Mouse (Mus musculus) liver, embryonic 13.5 days (tissue): Measurements from ENCODE around the gene Nrp1. TPM values are rescaled to one million over a fixed set of nuclear protein-coding genes. Genes with fewer than 3 reads are reported as not detected.

Experiments used
- ATAC-seq: fragments of 200-750 bp; cut with Nextera tagmentation; 2 replicates; pipeline ENCODE4 v1.8.0; 2017; ENCODE audit warnings: low read depth, mild to moderate bottlenecking, moderate number of reproducible peaks, moderate library complexity
- DNase-seq: peaks from one replicate; pipeline ENCODE4 v3.0.0; 2022
- H3K27ac ChIP-seq: fragments of 300-500 bp; sonication (generic); 2 replicates; pipeline ENCODE4 v1.5.1; 2015; ENCODE audit warnings: moderate library complexity, mild to moderate bottlenecking, inconsistent platforms
- H3K27me3 ChIP-seq: fragments of 300-500 bp; sonication (generic); 2 replicates; pipeline ENCODE4 v1.6.1; 2015; ENCODE audit warnings: mild to moderate bottlenecking, inconsistent platforms
- H3K36me3 ChIP-seq: fragments of 300-500 bp; sonication (generic); 2 replicates; pipeline ENCODE4 v1.6.1; 2015; ENCODE audit warnings: mild to moderate bottlenecking, inconsistent platforms
- H3K4me1 ChIP-seq: fragments of 300-500 bp; sonication (generic); replicated peaks from 2 replicates; pipeline ENCODE4 v1.6.1; 2015; ENCODE audit warnings: inconsistent platforms
- H3K4me2 ChIP-seq: fragments of 300-500 bp; sonication (generic); 2 replicates; pipeline ENCODE4 v1.6.1; 2015; ENCODE audit warnings: inconsistent platforms, mild to moderate bottlenecking, moderate library complexity
- H3K4me3 ChIP-seq: fragments of 300-500 bp; sonication (generic); replicated peaks from 2 replicates; pipeline ENCODE4 v1.5.1; 2015; ENCODE audit warnings: mild to moderate bottlenecking, inconsistent platforms
- H3K9ac ChIP-seq: fragments of 300-500 bp; sonication (generic); 2 replicates; pipeline ENCODE4 v1.6.1; 2015; ENCODE audit warnings: mild to moderate bottlenecking, inconsistent platforms
- H3K9me3 ChIP-seq: fragments of 300-500 bp; sonication (generic); replicated peaks from 2 replicates; pipeline ENCODE4 v1.6.1; 2016; ENCODE audit warnings: inconsistent platforms
- WGBS: fragments of 180-500 bp; shearing (Covaris S2); methylation state at CpG from one replicate; pipeline ENCODE4 v1.1.7; 2015; ENCODE audit not compliant: insufficient replicate concordance; 5-methylcytosine and 5-hydroxymethylcytosine counted together
- polyA plus RNA-seq: library from polyadenylated mRNA; unstranded; fragments of >200 nt; fragmentation: Nextera tagmentation; extraction: Ambion mirVana; gene quantifications from 2 replicates; pipeline ENCODE4 v1.2.1, GENCODE M21; 2015

Gene Nrp1
- polyA plus RNA-seq, 1 experiment from 2014 or later, result 14.7 TPM

- Histone ChIP-seq H3K9me3 (no peaks in the 10 kb centered on the region), H3K4me3 (no peak overlapping the region), H3K4me1 (no peaks in the 10 kb centered on the region), H3K4me2 (no peak overlapping the region), H3K27ac (no peak overlapping the region), H3K36me3 (no peaks in the 10 kb centered on the region), H3K9ac (no peak overlapping the region), H3K27me3 (no peaks in the 10 kb centered on the region)
- WGBS, result 62% methylated on average over 3 of the region's 3 CpGs
- no peak for ATAC-seq
- DNase-seq, result no peak
These were observed 158.5 kb downstream of the Nrp1 start for GRCm38 (mm10) chr8:128516846-128517446.

DNA sequence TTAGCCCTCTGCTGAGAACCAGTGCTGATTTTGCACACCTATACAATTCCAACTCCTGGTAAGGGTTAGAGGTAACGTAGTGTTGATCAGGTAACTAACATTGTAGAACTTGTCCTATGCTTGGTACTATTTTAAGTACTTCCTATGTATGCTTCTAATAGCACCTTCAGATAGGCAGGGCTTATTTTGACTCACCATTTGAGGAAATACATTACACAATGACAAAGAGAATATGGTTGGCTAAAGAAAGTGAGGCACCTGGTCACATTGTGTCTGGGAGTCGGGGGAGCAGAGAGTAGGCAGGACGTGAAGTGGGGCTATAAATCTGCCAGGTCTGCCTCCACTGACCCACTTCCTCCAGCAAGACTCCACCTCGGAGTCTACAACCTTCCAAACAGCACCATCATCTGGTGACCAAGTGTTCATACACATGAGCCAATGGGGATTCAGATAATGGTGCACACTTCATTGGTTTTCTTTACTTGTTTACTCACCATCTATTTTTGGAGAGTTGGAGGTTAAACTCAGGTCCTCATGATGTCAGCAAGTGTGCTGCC, 159.2 kb downstream of the Nrp1 start:
- Histone ChIP-seq H3K27ac (no peak overlapping the region), H3K4me3 (no peak overlapping the region), H3K9me3 (no peaks in the 10 kb centered on the region), H3K36me3 (no peaks in the 10 kb centered on the region), H3K27me3 (no peaks in the 10 kb centered on the region), H3K9ac (no peak overlapping the region), H3K4me2 (no peak overlapping the region), H3K4me1 (no peaks in the 10 kb centered on the region)
- WGBS, result 24% methylated on average over 4 of the region's 4 CpGs
- no peak for ATAC-seq
- DNase-seq, result no peak

DNA sequence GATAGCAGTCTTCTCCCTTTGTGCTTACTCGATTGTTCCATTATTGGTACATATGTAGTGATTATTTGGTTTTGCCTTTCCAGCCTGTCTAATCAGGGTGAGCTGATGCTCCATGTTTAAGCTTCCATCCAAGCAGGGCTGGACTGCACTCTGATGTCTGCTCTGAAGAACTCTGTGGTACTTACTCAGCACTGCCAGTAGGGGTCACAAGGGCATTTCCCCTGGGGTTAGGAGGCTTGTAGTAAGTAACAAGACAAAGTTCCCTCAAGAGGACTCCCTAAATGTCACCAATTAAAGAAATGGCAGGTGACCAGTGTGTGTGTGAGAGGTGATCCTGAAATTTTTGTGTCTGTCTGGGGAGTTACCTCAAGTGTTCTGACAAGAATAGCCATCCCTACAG, 161.0 kb downstream of the Nrp1 start:
- H3K4me1 ChIP-seq, result no peaks in the 10 kb centered on the region
- no peak overlapping the region for H3K27ac ChIP-seq
- no peak overlapping the region for H3K4me2 ChIP-seq
- WGBS, result 45% methylated on average over 1 of the region's 1 CpGs
- H3K27me3 ChIP-seq, result no peaks in the 10 kb centered on the region
- H3K9ac ChIP-seq, result no peak overlapping the region
- DNase-seq (peak; percentile 2), ATAC-seq (no peak)
- H3K4me3 ChIP-seq, result no peak overlapping the region
- H3K36me3 ChIP-seq, result no peaks in the 10 kb centered on the region
- H3K9me3 ChIP-seq, result no peaks in the 10 kb centered on the region

DNA sequence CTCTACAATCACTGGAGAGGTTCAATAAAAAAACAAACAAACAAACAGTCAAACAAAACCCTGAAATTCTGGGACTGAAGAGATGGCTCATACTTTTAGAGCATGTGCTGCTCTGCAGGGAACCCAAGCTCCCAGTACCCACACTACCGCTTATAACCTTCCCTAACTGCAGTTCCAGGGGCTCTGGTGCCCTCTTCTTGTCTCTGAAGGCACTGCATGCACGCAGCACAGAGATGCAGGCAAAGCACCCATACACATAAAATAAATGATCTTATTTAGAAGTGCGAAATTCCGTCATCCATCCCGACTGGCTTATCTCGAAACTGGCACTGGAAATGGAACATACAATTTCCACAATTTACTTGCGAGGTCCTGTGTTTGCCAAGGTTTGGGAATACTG, 165.4 kb downstream of the Nrp1 start:
- H3K9ac ChIP-seq, result no peak overlapping the region
- no peaks in the 10 kb centered on the region for H3K36me3 ChIP-seq
- H3K27me3 ChIP-seq, result no peaks in the 10 kb centered on the region
- no peaks in the 10 kb centered on the region for H3K4me1 ChIP-seq
- H3K27ac ChIP-seq, result no peak overlapping the region
- H3K4me2 ChIP-seq, result no peak overlapping the region
- no peak overlapping the region for H3K4me3 ChIP-seq
- WGBS, result 52% methylated on average over 7 of the region's 7 CpGs
- no peaks in the 10 kb centered on the region for H3K9me3 ChIP-seq
- DNase-seq (no peak), ATAC-seq (no peak)

- no peak overlapping the region for H3K4me3 ChIP-seq
- no peaks in the 10 kb centered on the region for H3K4me1 ChIP-seq
- no peaks in the 10 kb centered on the region for H3K27me3 ChIP-seq
- no peak for DNase-seq
- H3K4me2 ChIP-seq, result no peak overlapping the region
- 28% methylated on average over 1 of the region's 1 CpGs for WGBS
- ATAC-seq, result no peak
- no peak overlapping the region for H3K9ac ChIP-seq
- H3K9me3 ChIP-seq, result no peaks in the 10 kb centered on the region
- no peak overlapping the region for H3K27ac ChIP-seq
- H3K36me3 ChIP-seq, result no peaks in the 10 kb centered on the region
These were observed 167.5 kb downstream of the Nrp1 start for GRCm38 (mm10) chr8:128525912-128526311.

DNA sequence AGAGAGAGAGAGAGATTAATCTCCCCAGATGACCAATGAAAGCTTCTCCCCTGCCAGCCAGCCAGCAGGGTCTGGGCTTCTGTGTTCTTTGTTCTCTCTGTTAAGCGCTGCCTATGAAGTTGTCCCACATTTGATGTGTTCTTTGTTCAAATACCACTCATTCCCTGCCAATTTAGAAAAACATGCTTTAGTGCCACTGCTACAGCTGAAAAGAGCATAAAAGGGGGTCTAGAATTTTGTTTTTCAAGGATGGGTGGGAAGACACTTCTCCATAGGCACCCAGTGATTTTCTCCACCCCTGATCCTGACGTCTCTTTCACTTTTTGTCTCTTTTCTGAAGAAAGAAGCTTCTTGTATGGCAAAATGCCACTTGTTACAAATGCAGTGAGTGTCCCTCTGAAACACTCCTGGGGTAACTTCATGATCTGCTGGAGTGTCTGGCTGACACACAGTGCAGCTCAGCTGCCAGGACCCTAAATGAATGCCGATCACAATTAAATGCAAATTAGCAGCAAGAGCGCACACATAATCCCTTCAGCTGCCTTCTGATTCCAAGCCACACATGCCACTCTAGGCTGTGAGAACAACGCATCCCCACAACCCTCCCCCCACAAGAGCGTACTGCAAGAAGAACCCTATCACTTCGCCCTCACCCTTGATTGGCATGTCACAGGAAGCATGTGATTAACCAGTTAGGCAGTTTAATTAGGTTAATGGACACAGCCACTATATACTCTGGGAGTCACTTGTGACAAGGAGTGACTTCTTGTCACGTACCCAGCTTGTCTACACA, 170.4 kb downstream of the Nrp1 start:
- Histone ChIP-seq H3K9ac (no peak overlapping the region), H3K9me3 (no peaks in the 10 kb centered on the region), H3K36me3 (no peaks in the 10 kb centered on the region), H3K4me3 (no peak overlapping the region), H3K4me1 (no peaks in the 10 kb centered on the region), H3K27me3 (no peaks in the 10 kb centered on the region), H3K4me2 (no peak overlapping the region), H3K27ac (no peak overlapping the region)
- WGBS, result 54% methylated on average over 8 of the region's 8 CpGs
- ATAC-seq (no peak), DNase-seq (no peak)

DNA sequence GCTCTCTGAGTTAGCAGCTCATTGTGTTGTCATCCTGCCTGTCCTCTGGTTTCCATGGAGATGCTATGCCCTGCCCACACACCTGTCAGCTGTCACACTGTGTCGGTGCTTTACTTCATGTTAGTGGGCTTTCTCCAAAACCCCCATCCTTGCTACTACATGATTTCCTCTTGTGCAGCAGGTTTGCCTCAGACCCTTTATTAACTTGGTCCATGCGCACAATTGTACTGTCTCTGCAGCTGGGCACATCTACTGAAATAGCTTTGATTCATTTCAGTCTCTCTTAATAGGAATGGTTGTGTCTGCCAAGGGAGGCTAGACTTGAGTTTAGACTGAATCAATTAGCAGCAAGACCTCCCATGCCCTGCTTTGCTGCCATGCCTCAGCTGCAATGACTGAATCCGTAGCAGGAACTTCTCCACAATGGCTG, 176.1 kb downstream of the Nrp1 start:
- no peaks in the 10 kb centered on the region for H3K9me3 ChIP-seq
- no peak overlapping the region for H3K4me3 ChIP-seq
- no peaks in the 10 kb centered on the region for H3K36me3 ChIP-seq
- H3K9ac ChIP-seq, result no peak overlapping the region
- WGBS, result 49% methylated on average over 3 of the region's 3 CpGs
- H3K4me2 ChIP-seq, result no peak overlapping the region
- no peak overlapping the region for H3K27ac ChIP-seq
- no peaks in the 10 kb centered on the region for H3K27me3 ChIP-seq
- DNase-seq (no peak), ATAC-seq (no peak)
- H3K4me1 ChIP-seq, result no peaks in the 10 kb centered on the region

- no peak for DNase-seq
- no peak overlapping the region for H3K9ac ChIP-seq
These were observed 177.3 kb downstream of the Nrp1 start for GRCm38 (mm10) chr8:128535685-128536084.

DNA sequence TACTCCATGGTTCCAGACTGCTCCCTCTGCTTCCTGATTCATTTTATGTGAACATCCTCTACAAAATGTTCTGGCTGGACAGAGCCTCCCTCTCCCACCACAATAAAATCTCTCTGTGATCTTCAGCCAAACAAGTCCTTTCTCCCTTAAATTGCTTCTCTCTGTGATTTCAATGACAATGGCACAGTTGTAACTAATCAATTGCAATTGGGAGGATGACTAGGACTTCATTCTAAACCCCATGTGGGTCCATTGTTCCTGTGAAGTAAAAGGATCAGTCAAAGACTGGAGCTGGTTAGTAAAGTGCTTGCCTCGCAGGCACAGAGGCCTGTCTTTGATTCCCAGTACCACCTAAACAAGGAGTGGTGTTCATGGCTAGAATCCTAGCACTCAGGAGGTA, 180.0 kb downstream of the Nrp1 start:
- Histone ChIP-seq H3K36me3 (no peaks in the 10 kb centered on the region), H3K27me3 (no peaks in the 10 kb centered on the region), H3K9ac (no peak overlapping the region), H3K9me3 (no peaks in the 10 kb centered on the region), H3K4me1 (no peaks in the 10 kb centered on the region), H3K4me2 (no peak overlapping the region), H3K27ac (no peak overlapping the region), H3K4me3 (no peak overlapping the region)
- DNase-seq (no peak), ATAC-seq (no peak)
- 33% methylated on average over 1 of the region's 1 CpGs for WGBS

More at GRCm38 (mm10) chr8:128535685-128536084, 177.3 kb downstream of the Nrp1 start:
- ATAC-seq, result no peak
- no peaks in the 10 kb centered on the region for H3K9me3 ChIP-seq
- no peak overlapping the region for H3K4me2 ChIP-seq
- no peaks in the 10 kb centered on the region for H3K27me3 ChIP-seq
- no peak overlapping the region for H3K27ac ChIP-seq
- no peaks in the 10 kb centered on the region for H3K4me1 ChIP-seq
- H3K4me3 ChIP-seq, result no peak overlapping the region
- H3K36me3 ChIP-seq, result no peaks in the 10 kb centered on the region

DNA sequence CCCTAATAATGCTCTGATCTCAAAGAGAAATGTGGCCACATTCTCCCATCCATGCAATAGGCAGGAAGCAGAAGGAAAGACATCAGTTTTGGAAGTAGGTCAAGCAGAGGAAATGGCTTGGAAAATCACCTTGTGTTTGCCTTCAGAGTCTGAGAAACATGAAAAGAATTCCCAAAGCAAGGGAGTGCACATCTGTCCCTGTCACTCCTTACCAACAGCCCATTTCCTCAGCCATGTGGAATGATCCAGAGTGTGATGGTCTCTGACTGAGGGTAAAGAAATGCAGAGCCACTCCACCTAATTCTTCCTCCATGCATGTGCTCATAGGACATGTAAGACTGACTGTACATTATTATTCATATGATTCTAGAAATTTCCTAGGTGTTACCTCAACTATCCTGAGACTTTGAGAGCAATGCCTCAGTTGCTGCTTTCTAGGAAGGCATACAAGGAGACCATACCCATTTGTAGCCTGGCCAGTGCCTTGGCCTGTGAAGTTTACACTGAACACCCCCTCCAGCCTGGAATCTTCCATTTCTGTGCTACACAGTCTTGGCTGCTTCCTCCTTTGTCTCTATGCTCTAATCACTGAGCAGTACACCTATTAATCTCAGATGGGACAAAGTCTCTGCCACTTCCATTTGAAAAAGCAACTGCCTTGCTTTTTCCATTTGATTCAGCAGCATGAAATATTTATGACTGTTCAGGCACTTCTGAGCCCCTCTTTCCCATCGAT, 183.1 kb downstream of the Nrp1 start:
- Histone ChIP-seq H3K4me3 (no peak overlapping the region), H3K9me3 (no peaks in the 10 kb centered on the region), H3K4me1 (no peaks in the 10 kb centered on the region), H3K27me3 (no peaks in the 10 kb centered on the region), H3K27ac (no peak overlapping the region), H3K4me2 (no peak overlapping the region), H3K9ac (no peak overlapping the region), H3K36me3 (no peaks in the 10 kb centered on the region)
- ATAC-seq (no peak), DNase-seq (no peak)
- 45% methylated on average over 1 of the region's 1 CpGs for WGBS

DNA sequence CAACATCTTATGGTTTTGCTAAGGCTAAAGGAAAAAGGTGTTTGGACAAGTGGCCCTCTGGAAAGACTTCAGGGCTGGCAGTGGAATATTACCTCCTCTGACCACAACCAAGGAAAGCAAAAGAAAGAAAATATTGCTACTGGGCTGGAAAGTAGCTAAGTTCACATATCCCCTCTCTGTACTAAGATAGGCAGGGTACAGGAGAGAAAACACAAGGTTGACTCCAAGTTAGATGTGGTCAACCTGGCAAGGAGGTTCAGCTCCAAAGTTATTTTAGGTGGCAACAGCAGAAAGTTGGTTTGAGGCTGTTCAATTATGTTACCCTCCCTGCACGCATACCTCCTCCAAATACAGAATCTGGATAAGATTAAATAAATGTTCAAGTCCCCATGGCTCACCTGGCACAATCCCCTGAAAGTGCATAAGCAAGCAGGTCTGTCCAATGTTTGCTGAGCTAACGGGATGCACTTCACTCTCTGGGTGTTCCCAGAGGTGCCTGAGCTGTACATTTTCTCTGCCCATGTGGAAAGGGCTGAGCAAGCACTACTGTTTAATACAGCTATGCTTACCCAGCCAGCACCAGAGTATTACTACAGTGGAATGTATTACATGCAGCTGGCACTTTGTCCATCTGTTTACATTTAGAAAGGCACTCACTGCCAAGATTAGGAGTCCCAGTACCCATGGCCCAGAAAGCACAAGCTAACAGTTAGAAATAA, 185.9 kb downstream of the Nrp1 start:
- Histone ChIP-seq H3K4me2 (no peak overlapping the region), H3K9me3 (no peaks in the 10 kb centered on the region), H3K4me1 (no peaks in the 10 kb centered on the region), H3K36me3 (no peaks in the 10 kb centered on the region), H3K4me3 (no peak overlapping the region), H3K27ac (no peak overlapping the region), H3K9ac (no peak overlapping the region), H3K27me3 (no peaks in the 10 kb centered on the region)
- WGBS, result 63% methylated on average over 2 of the region's 2 CpGs
- no peak for ATAC-seq
- no peak for DNase-seq
